ENCODE assay signal across 25 mouse cellular contexts in the genomic region with DNA sequence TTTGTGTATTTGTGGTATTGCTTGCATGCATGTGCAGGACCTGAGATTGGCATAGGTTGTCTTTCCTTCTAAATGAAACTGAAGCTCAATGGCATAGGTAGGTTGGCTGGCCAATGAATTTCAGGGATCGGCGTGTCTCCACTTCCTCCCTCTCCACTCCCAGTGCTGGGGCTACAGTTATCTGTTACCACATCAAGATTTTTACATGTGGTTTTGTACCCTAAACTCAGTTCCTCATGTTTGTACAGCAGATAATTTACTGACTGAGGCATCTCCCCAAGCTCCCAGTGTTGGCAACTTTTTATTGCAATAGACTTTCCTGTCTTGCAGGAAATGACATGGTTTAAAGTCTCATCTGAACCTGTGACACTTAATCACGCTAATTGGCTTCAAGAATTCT. TPM values are rescaled to one million over a fixed set of nuclear protein-coding genes. Genes with fewer than 3 reads are reported as not detected.
"Had no signal": no experiment of that assay in that cellular context is flagged by ENCODE, and none has a peak within 500 bp of the region (broad histone marks: within the 10 kb centered on the region; RNA-seq: fewer than 3 reads in every experiment).

No protein-coding gene starts in this region.

- H3K9ac ChIP-seq: lung, embryonic 14.5 days; midbrain, embryonic 12.5 days; neural tube, embryonic 13.5 days; neural tube, embryonic 15.5 days had no signal

- ATAC-seq: midbrain, embryonic 16.5 days had no signal

- H3K4me3 ChIP-seq: midbrain, embryonic 10.5 days; midbrain, embryonic 12.5 days; myocyte; neural tube, embryonic 13.5 days; neural tube, embryonic 15.5 days had no signal

- H3K4me2 ChIP-seq: lung, embryonic 14.5 days; midbrain, embryonic 12.5 days; neural tube, embryonic 13.5 days; neural tube, embryonic 15.5 days had no signal

- DNase-seq: lung, adult 18-20 months; lung, embryonic 14.5 days; lung, postnatal 10 days; lung, postnatal 4 days; midbrain, embryonic 14.5 days; retina, postnatal 1 day; right cerebral cortex, adult 18-20 months; right cerebral cortex, postnatal 25 days; right cerebral cortex, postnatal 4 days; spleen, adult 18-20 months; thymus, adult 18-20 months; thymus, postnatal 14 days; thymus, postnatal 36 days had no signal

- H3K27ac ChIP-seq: midbrain, embryonic 10.5 days; midbrain, embryonic 12.5 days; neural tube, embryonic 13.5 days; neural tube, embryonic 15.5 days had no signal

- H3K9me3 ChIP-seq: midbrain, embryonic 10.5 days; midbrain, embryonic 12.5 days; neural tube, embryonic 13.5 days; neural tube, embryonic 15.5 days had no signal

- H3K36me3 ChIP-seq: midbrain, embryonic 10.5 days; midbrain, embryonic 12.5 days; neural tube, embryonic 13.5 days; neural tube, embryonic 15.5 days had no signal

- H3K27me3 ChIP-seq: midbrain, embryonic 12.5 days; neural tube, embryonic 13.5 days; neural tube, embryonic 15.5 days had no signal

- H3K4me1 ChIP-seq: midbrain, embryonic 10.5 days; midbrain, embryonic 12.5 days; neural tube, embryonic 13.5 days; neural tube, embryonic 15.5 days had no signal

RNA-seq across cellular contexts. Expression of gene Gm15155, which starts 21.4 kb away (rescaled TPM):
- total RNA-seq: megakaryocyte-erythroid progenitor cell, adult 5-6 weeks had no signal
- polyA plus RNA-seq: lung, embryonic 14.5 days; lung, embryonic 16.5 days; midbrain, embryonic 10.5 days; midbrain, embryonic 12.5 days; midbrain, embryonic 16.5 days; myocyte; neural tube, embryonic 11.5 days; neural tube, embryonic 13.5 days; small intestine, adult 2 months; stomach, embryonic 16.5 days; thymus, postnatal 0 days had no signal

RNA-seq across cellular contexts. Expression of gene Ptchd1, which starts 22.4 kb away (rescaled TPM):
- total RNA-seq: megakaryocyte-erythroid progenitor cell, adult 5-6 weeks had no signal
- polyA plus RNA-seq: small intestine, adult 2 months had no signal
